Mouse (Mus musculus) hindbrain, embryonic 16.5 days (tissue): Measurements from ENCODE around the gene Calml3. TPM values are rescaled to one million over a fixed set of nuclear protein-coding genes. Genes with fewer than 3 reads are reported as not detected.

Experiments
- ATAC-seq: fragments of 200-750 bp; cut with Nextera tagmentation; 2 replicates; pipeline ENCODE4 v1.8.0; 2017; ENCODE audit warnings: moderate TSS enrichment, moderate library complexity
- H3K27ac ChIP-seq: fragments of 300-500 bp; sonication (generic); 2 replicates; pipeline ENCODE4 v1.5.1; 2014; ENCODE audit warnings: low read depth, mild to moderate bottlenecking, control low read depth, low read length, moderate library complexity
- H3K27me3 ChIP-seq: fragments of 300-500 bp; sonication (generic); replicated peaks from 2 replicates; pipeline ENCODE4 v1.6.1; 2014; ENCODE audit warnings: low read length; ENCODE audit not compliant: control insufficient read depth, insufficient read depth
- H3K36me3 ChIP-seq: fragments of 300-500 bp; sonication (generic); 2 replicates; pipeline ENCODE4 v1.6.1; 2014; ENCODE audit warnings: mild to moderate bottlenecking, low read length, moderate library complexity, mixed read lengths; ENCODE audit not compliant: control insufficient read depth, insufficient read depth
- H3K4me1 ChIP-seq: fragments of 300-500 bp; sonication (generic); 2 replicates; pipeline ENCODE4 v1.6.1; 2014; ENCODE audit warnings: low read depth, low read length; ENCODE audit not compliant: control insufficient read depth, insufficient read depth
- H3K4me2 ChIP-seq: fragments of 300-500 bp; sonication (generic); 2 replicates; pipeline ENCODE4 v1.6.1; 2014; ENCODE audit warnings: mild to moderate bottlenecking, low read length, control low read depth, moderate library complexity
- H3K4me3 ChIP-seq: fragments of 300-500 bp; sonication (generic); 2 replicates; pipeline ENCODE4 v1.5.1; 2014; ENCODE audit warnings: mild to moderate bottlenecking, low read length, control low read depth, moderate library complexity
- H3K9ac ChIP-seq: fragments of 300-500 bp; sonication (generic); 2 replicates; pipeline ENCODE4 v1.6.1; 2014; ENCODE audit warnings: low read depth, mild to moderate bottlenecking, control low read depth, low read length, moderate library complexity
- H3K9me3 ChIP-seq: fragments of 300-500 bp; sonication (generic); 2 replicates; pipeline ENCODE4 v1.6.1; 2014; ENCODE audit warnings: mild to moderate bottlenecking, low read length, moderate library complexity; ENCODE audit not compliant: control insufficient read depth
- WGBS: fragments of 180-500 bp; shearing (Covaris S2); extraction: QIAGEN DNeasy Blood & Tissue Kit; methylation state at CpG from one replicate; pipeline ENCODE4 v1.1.7; 2014; 5-methylcytosine and 5-hydroxymethylcytosine counted together
- polyA plus RNA-seq: library from polyadenylated mRNA; unstranded; fragments of >200 nt; fragmentation: Nextera tagmentation; extraction: Ambion mirVana; gene quantifications from 2 replicates; pipeline ENCODE4 v1.2.1, GENCODE M21; 2015

Calml3 gene
- polyA plus RNA-seq, 1 experiment from 2014 or later = not detected

DNA sequence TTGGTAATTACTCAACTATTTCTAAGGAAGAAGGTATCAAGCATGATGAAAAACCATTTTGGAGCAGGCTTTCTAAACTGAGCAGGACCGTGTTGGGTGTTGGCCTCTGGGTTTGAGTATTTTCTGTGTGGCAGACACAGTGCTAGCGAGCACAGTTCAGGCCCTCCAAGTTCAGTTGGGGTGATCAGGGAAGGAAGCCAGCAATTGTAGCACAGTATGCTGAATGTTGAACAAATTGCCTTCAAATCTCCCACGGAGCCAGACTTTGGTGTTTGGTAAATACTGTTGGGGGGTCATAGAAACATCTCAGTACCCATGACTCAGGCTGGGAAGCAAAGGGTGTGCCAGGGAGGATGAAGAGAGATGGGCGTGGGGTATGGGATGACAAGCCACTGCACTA is 43.0 kb downstream of the Calml3 start:
- H3K9me3 ChIP-seq = no peaks in the 10 kb centered on the region
- no peak overlapping the region for H3K4me2 ChIP-seq
- H3K4me1 ChIP-seq = no peaks in the 10 kb centered on the region
- H3K4me3 ChIP-seq = no peak overlapping the region
- H3K36me3 ChIP-seq = no peaks in the 10 kb centered on the region
- WGBS = 86% methylated on average over 4 of the region's 4 CpGs
- H3K27ac ChIP-seq = no peak overlapping the region
- no peak overlapping the region for H3K9ac ChIP-seq
- no peak for ATAC-seq
- no peaks in the 10 kb centered on the region for H3K27me3 ChIP-seq

DNA sequence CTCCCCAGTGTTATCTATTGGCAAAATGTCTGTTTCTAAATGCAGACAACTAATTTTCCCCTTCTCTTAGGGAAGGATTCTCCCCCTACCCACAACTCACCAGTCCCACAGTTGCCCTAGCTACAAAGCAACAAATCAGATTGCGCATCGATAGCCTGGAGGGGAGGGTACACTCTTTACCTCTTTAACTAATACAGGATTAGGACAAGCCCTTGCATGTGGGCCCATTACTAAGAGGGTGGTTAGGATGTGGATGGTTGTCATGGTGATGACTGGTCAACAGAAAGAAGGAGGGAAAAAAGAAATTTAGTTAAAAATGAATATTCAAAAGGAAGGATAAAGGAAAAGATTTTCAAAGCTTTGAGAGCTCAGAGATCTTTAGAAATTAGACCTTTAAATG is 45.8 kb downstream of the Calml3 start:
- no peaks in the 10 kb centered on the region for H3K36me3 ChIP-seq
- no peak for ATAC-seq
- H3K27me3 ChIP-seq = no peaks in the 10 kb centered on the region

DNA sequence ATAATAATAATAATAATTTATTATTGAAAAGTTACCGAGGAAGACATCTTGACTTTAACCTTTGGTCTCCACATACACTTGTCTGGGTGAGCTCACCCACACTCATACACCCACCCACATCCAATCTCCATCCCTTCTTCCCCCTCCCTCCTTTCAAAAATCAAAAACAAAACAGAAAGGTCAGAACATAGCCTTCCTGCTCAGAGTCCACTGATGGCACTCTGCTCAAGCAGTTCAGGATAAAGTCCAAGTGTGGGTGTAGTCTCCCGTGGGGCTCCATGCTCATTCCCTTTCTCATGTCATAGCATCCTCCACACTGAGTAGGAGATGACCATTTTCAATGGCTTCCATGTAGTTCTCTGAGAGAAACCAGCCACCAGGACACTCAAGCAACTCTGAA is 50.8 kb downstream of the Calml3 start:
- H3K9me3 ChIP-seq = no peaks in the 10 kb centered on the region
- no peak for ATAC-seq
- H3K27me3 ChIP-seq = no peaks in the 10 kb centered on the region
- H3K4me1 ChIP-seq = no peaks in the 10 kb centered on the region
- H3K9ac ChIP-seq = no peak overlapping the region
- H3K36me3 ChIP-seq = no peaks in the 10 kb centered on the region
- no peak overlapping the region for H3K4me2 ChIP-seq
- H3K27ac ChIP-seq = no peak overlapping the region
- H3K4me3 ChIP-seq = no peak overlapping the region
- 90% methylated on average over 2 of the region's 2 CpGs for WGBS

More for the DNA sequence above, 45.8 kb downstream of the Calml3 start:
- Histone ChIP-seq H3K27ac (no peak overlapping the region), H3K4me2 (no peak overlapping the region), H3K4me3 (no peak overlapping the region), H3K4me1 (no peaks in the 10 kb centered on the region), H3K9me3 (no peaks in the 10 kb centered on the region), H3K9ac (no peak overlapping the region)
- WGBS = 77% methylated on average over 2 of the region's 2 CpGs

Other genes with a start within 250 kb of the Calml3 start
- gene Fam208b, start 193.2 kb downstream of the Calml3 start, polyA plus RNA-seq = 11.4 and 12.9 TPM in 2 replicates
- gene Asb13, start 170.3 kb downstream of the Calml3 start, polyA plus RNA-seq = 15.3 and 18.8 TPM in 2 replicates
- gene Calm4, start 33.4 kb upstream of the Calml3 start, polyA plus RNA-seq = 0.17 and 0.18 TPM in 2 replicates
- gene Calm5, start 49.9 kb upstream of the Calml3 start, polyA plus RNA-seq = not detected in 2 replicates
- 11.7 and 12.9 TPM in 2 replicates for gene Net1, start 113.9 kb upstream of the Calml3 start, polyA plus RNA-seq
- not detected in 2 replicates for gene Tubal3, start 114.0 kb upstream of the Calml3 start, polyA plus RNA-seq
- gene Ucn3, start 141.0 kb upstream of the Calml3 start, polyA plus RNA-seq = 0.20 and 0.31 TPM in 2 replicates
- 0.85 and 1.3 TPM in 2 replicates for gene Akr1c14, start 244.7 kb upstream of the Calml3 start, polyA plus RNA-seq